Mouse (Mus musculus): ENCODE measurements around the gene Hk2.

DNA sequence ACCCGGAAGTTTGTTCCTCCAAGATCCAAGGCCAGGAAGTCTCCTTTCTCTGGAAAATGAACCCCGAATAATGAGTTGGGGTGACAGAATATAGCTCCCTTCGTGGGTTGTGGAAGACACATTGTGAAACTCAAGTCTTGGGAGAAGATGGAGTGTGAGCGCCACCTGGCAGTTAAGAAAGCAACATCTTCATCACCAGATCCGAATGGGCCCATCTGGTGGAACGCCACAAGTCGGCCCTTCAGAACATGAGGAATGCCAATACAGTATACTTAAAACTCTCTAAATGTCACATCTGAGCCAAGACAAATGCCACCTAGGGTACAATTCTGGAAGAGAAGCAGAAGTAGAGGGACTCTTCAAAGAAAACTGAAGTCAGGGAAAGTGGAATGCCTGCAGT lies 38.9 kb downstream of the Hk2 start:
- TF ChIP-seq CTCF (IDR thresholded peaks at IDR 0.05) = peak; percentile 76
- TF ChIP-seq EP300 (IDR thresholded peaks at IDR 0.05) = peak; percentile 66

Data from lung, postnatal 0 days (tissue).